Mouse (Mus musculus): Measurements from ENCODE around the gene Gm49387. TPM values are rescaled to one million over a fixed set of nuclear protein-coding genes. Genes with fewer than 3 reads are reported as not detected.
A peak's percentile ranks its signal among the peaks of the same experiment; 100 is the strongest.

Gene Gm49387
- total and polyA plus RNA-seq, 2 experiments from 2014 or later: 1.7 TPM; not detected in 1

- DNase-seq (ENCODE audit: low spot score): no peak
- no peak for TF ChIP-seq EP300 (IDR thresholded peaks at IDR 0.05; ENCODE audit: low read depth)
- TF ChIP-seq CTCF (IDR thresholded peaks at IDR 0.05; ENCODE audit: low read depth): no peak
These were observed 11.9 kb upstream of the Gm49387 start for GRCm38 (mm10) chr14:31652624-31653023.

DNA sequence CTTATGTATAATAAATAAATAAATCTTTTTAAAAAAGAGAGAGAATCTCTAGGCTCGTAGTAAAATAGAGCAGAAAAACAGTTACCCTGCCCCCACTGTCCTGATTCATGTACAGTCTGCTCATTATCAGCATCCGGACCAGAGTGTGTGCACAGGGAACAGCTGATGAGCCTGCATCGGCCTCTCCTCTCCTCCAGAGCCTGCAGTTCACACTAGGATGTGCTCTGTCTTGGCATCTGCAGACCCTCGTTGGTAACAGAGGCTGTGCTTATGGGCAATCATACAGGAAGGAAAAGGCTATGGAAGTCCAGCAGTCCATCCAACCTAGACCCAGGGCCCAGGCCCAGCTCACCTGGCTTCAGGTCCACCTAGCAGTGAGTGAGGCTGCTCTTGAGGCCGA is 11.4 kb upstream of the Gm49387 start:
- no peak overlapping the region for H3K4me2 ChIP-seq (ENCODE audit: low read depth, low read length)
- ATAC-seq (ENCODE audit: insufficient read depth, low read depth) (no peak), DNase-seq (ENCODE audit: low spot score) (no peak)
- H3K27ac ChIP-seq (ENCODE audit: low read depth): no peak overlapping the region
- 51% methylated on average over 5 of the region's 5 CpGs for WGBS
- H3K27me3 ChIP-seq (ENCODE audit: control insufficient read depth, insufficient read depth, low read length): no peaks in the 10 kb centered on the region
- no peak overlapping the region for H3K9ac ChIP-seq (replicated peaks; ENCODE audit: low read depth, low read length)
- H3K4me1 ChIP-seq (ENCODE audit: control insufficient read depth, insufficient read depth): no peaks in the 10 kb centered on the region
- H3K4me3 ChIP-seq (ENCODE audit: low read depth, low read length): no peak overlapping the region
- TF ChIP-seq CTCF (IDR thresholded peaks at IDR 0.05; ENCODE audit: low read depth): no peak
- no peak for TF ChIP-seq EP300 (IDR thresholded peaks at IDR 0.05; ENCODE audit: low read depth)
- 0 out of 2 replicates have a peak, but pooled peaks cover 3% of the 10 kb centered on the region for H3K9me3 ChIP-seq (replicated peaks; ENCODE audit: control insufficient read depth, low read length)
- H3K36me3 ChIP-seq (replicated peaks; ENCODE audit: control insufficient read depth, insufficient read depth, low read length): no peaks in the 10 kb centered on the region

More at GRCm38 (mm10) chr14:31652624-31653023, 11.9 kb upstream of the Gm49387 start:
- ATAC-seq (ENCODE audit: insufficient read depth, low read depth): no peak
- H3K4me2 ChIP-seq (ENCODE audit: low read depth, low read length): no peak overlapping the region
- no peak overlapping the region for H3K4me3 ChIP-seq (ENCODE audit: low read depth, low read length)
- H3K4me1 ChIP-seq (ENCODE audit: control insufficient read depth, insufficient read depth): peaks cover 5% of the 10 kb centered on the region; the same call in 1 of the 2 replicates
- H3K27ac ChIP-seq (ENCODE audit: low read depth): no peak overlapping the region
- no peaks in the 10 kb centered on the region for H3K27me3 ChIP-seq (ENCODE audit: control insufficient read depth, insufficient read depth, low read length)
- H3K9ac ChIP-seq (replicated peaks; ENCODE audit: low read depth, low read length): no peak overlapping the region
- H3K9me3 ChIP-seq (replicated peaks; ENCODE audit: control insufficient read depth, low read length): 0 out of 2 replicates have a peak, but pooled peaks cover 3% of the 10 kb centered on the region
- H3K36me3 ChIP-seq (replicated peaks; ENCODE audit: control insufficient read depth, insufficient read depth, low read length): no peaks in the 10 kb centered on the region
- WGBS: 100% methylated on average over 1 of the region's 1 CpGs

DNA sequence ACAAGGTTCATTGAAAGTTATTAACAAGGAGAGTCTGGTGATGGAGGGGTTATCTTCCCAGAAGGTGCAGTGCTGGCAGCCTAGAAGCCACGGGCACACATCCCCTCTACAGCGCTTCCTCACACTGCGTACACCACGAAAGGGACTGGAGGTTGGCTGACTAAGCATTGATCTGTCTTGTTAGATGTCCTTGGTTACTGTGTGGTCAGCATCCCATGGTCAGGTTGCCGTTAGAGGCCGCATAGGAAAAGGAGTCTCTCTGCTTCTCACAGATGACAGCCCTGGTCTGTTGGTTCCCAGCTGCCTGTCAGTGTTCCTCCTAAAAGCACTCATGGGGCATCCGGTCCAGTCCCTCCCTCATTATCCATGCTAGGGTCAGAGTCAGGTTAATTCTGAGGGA is 10.5 kb upstream of the Gm49387 start:
- Histone ChIP-seq H3K9me3 (replicated peaks; ENCODE audit: control insufficient read depth, low read length) (0 out of 2 replicates have a peak, but pooled peaks cover 3% of the 10 kb centered on the region), H3K4me3 (ENCODE audit: low read depth, low read length) (no peak overlapping the region), H3K4me1 (ENCODE audit: control insufficient read depth, insufficient read depth) (no peaks in the 10 kb centered on the region), H3K9ac (replicated peaks; ENCODE audit: low read depth, low read length) (no peak overlapping the region), H3K27me3 (ENCODE audit: control insufficient read depth, insufficient read depth, low read length) (no peaks in the 10 kb centered on the region), H3K27ac (ENCODE audit: low read depth) (no peak overlapping the region), H3K36me3 (replicated peaks; ENCODE audit: control insufficient read depth, insufficient read depth, low read length) (no peaks in the 10 kb centered on the region), H3K4me2 (ENCODE audit: low read depth, low read length) (no peak overlapping the region)
- DNase-seq (ENCODE audit: low spot score) (no peak), ATAC-seq (ENCODE audit: insufficient read depth, low read depth) (no peak)
- no peak for TF ChIP-seq CTCF (IDR thresholded peaks at IDR 0.05; ENCODE audit: low read depth)
- TF ChIP-seq EP300 (IDR thresholded peaks at IDR 0.05; ENCODE audit: low read depth): no peak
- WGBS: 70% methylated on average over 7 of the region's 7 CpGs

DNA sequence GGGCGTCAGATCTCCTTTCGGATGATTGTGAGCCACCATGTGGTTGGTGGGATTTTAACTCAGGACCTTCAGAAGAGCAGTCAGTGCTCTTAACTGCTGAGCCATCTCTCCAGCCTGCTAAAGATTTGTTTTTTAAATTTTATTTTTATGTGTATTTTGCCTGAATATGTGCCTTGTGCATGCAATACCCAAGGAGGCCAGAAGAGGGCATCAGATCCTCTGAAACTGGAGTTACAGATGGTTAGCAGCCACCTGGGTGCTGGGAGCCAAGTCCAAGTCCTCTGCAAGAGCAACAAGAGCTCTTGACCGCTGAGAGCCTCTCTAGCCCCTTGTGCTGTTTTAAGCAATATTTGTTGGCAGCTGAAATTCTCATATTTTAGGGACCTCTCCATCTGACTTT is 9.7 kb upstream of the Gm49387 start:
- 0 out of 2 replicates have a peak, but pooled peaks cover 3% of the 10 kb centered on the region for H3K9me3 ChIP-seq (replicated peaks; ENCODE audit: control insufficient read depth, low read length)
- DNase-seq (ENCODE audit: low spot score) (no peak), ATAC-seq (ENCODE audit: insufficient read depth, low read depth) (no peak)
- H3K36me3 ChIP-seq (replicated peaks; ENCODE audit: control insufficient read depth, insufficient read depth, low read length): no peaks in the 10 kb centered on the region
- no peak overlapping the region for H3K4me3 ChIP-seq (ENCODE audit: low read depth, low read length)
- H3K27ac ChIP-seq (ENCODE audit: low read depth): no peak overlapping the region
- H3K9ac ChIP-seq (replicated peaks; ENCODE audit: low read depth, low read length): no peak overlapping the region
- 0 out of 2 replicates have a peak, but pooled peaks have one; percentile 22 for TF ChIP-seq CTCF (IDR thresholded peaks at IDR 0.05; ENCODE audit: low read depth)
- no peak for TF ChIP-seq EP300 (IDR thresholded peaks at IDR 0.05; ENCODE audit: low read depth)
- no peaks in the 10 kb centered on the region for H3K27me3 ChIP-seq (ENCODE audit: control insufficient read depth, insufficient read depth, low read length)
- no peaks in the 10 kb centered on the region for H3K4me1 ChIP-seq (ENCODE audit: control insufficient read depth, insufficient read depth)
- 97% methylated on average over 3 of the region's 3 CpGs for WGBS
- no peak overlapping the region for H3K4me2 ChIP-seq (ENCODE audit: low read depth, low read length)

DNA sequence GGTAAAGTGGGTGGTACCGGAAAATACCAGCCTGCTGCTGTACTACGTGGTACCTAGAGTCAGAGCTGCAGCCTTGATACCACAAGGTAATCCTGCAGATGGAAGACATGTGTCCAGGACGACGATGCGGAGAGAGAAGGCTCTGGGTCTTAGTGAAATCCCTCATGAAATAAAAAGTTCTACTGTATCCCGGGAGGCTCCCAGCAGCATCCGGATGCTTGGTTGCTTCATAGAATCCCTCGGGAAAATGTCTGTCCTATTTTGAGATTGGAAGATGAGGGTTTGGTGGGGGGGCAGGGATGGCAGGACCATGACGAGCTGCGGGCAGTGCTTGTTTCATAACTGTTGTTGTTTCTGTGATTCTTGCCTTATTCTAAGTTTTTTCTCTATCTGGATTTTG is 7.3 kb upstream of the Gm49387 start:
- H3K27me3 ChIP-seq (ENCODE audit: control insufficient read depth, insufficient read depth, low read length): no peaks in the 10 kb centered on the region
- 79% methylated on average over 10 of the region's 10 CpGs for WGBS
- H3K9me3 ChIP-seq (replicated peaks; ENCODE audit: control insufficient read depth, low read length): 0 out of 2 replicates have a peak, but pooled peaks cover 3% of the 10 kb centered on the region
- no peaks in the 10 kb centered on the region for H3K4me1 ChIP-seq (ENCODE audit: control insufficient read depth, insufficient read depth)
- DNase-seq (ENCODE audit: low spot score) (no peak), ATAC-seq (ENCODE audit: insufficient read depth, low read depth) (no peak)
- TF ChIP-seq EP300 (IDR thresholded peaks at IDR 0.05; ENCODE audit: low read depth): no peak
- TF ChIP-seq CTCF (IDR thresholded peaks at IDR 0.05; ENCODE audit: low read depth): no peak
- H3K9ac ChIP-seq (replicated peaks; ENCODE audit: low read depth, low read length): no peak overlapping the region
- no peak overlapping the region for H3K4me3 ChIP-seq (ENCODE audit: low read depth, low read length)
- H3K36me3 ChIP-seq (replicated peaks; ENCODE audit: control insufficient read depth, insufficient read depth, low read length): no peaks in the 10 kb centered on the region
- no peak overlapping the region for H3K27ac ChIP-seq (ENCODE audit: low read depth)
- no peak overlapping the region for H3K4me2 ChIP-seq (ENCODE audit: low read depth, low read length)

DNA sequence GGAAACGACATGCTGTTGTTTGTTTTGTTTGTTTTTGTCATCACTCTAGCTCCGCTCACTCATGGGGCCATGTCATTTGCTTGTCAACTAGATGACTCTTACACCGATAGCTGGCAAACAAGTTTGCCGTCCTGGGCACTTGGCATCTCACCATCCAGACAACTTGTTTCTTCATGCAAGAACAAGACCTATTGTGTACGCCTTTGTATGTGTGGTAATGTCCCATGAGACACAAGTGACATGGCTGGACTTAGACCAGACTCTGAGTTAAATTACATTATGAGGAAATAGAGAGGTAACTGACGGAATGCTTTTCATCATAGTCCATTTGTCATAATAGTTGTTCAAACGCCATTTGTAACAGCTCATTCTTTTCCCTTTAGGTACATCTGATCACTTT is 5.2 kb upstream of the Gm49387 start:
- Histone ChIP-seq H3K4me3 (ENCODE audit: low read depth, low read length) (no peak overlapping the region), H3K4me1 (ENCODE audit: control insufficient read depth, insufficient read depth) (peaks cover 9% of the 10 kb centered on the region), H3K27ac (ENCODE audit: low read depth) (no peak overlapping the region), H3K36me3 (replicated peaks; ENCODE audit: control insufficient read depth, insufficient read depth, low read length) (no peaks in the 10 kb centered on the region), H3K4me2 (ENCODE audit: low read depth, low read length) (no peak overlapping the region), H3K9me3 (replicated peaks; ENCODE audit: control insufficient read depth, low read length) (0 out of 2 replicates have a peak, but pooled peaks cover 3% of the 10 kb centered on the region), H3K27me3 (ENCODE audit: control insufficient read depth, insufficient read depth, low read length) (no peaks in the 10 kb centered on the region), H3K9ac (replicated peaks; ENCODE audit: low read depth, low read length) (no peak overlapping the region)
- WGBS: 84% methylated on average over 7 of the region's 7 CpGs
- no peak for TF ChIP-seq EP300 (IDR thresholded peaks at IDR 0.05; ENCODE audit: low read depth)
- TF ChIP-seq CTCF (IDR thresholded peaks at IDR 0.05; ENCODE audit: low read depth): no peak
- no peak for ATAC-seq (ENCODE audit: insufficient read depth, low read depth)
- DNase-seq (ENCODE audit: low spot score): no peak

All from heart, postnatal 0 days (tissue).